Mouse (Mus musculus): ENCODE results near the gene Wwox.

The Wwox gene

DNA sequence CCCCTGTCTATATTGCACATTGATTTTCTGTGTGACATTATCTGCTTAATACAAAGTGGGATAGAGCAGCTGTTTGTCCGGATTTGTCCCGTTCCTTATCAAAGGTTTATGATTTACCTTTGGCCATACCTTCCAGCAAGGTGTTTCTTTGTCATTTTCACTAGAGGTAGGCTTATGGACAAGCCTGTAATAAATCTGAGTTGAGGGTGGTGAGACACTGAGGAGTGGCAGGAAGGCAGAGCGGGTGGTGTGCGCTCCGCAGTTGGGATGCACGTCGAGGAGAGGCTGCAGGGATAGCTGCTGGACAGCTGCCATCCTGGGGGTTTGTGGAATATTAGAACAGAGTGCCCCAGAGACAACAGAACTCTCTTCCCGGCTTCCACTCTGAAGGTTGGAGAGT lies 458.0 kb downstream of the Wwox start:
- no peak for DNase-seq (ENCODE audit: low read depth, low spot score)

DNA sequence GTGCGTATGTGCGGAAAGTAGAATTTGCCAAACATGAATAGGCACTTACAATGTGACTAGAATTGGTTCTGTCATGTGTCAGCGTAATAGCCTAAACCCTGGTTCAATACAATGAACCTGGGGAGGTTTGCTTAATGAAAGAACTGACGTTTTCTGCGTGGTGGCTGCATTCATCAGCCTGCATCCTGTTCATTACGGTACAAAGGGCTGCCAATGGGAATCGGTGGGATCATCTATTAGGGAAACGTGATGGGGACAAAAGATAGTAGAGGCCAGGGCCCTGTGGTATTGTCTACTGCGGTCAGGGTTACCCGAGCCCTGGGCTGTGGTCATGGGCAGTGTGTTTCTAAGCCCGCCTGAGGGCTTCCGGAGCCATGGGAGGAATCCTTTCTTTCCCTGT lies 459.7 kb downstream of the Wwox start:
- no peak for DNase-seq (ENCODE audit: low read depth, low spot score)

DNA sequence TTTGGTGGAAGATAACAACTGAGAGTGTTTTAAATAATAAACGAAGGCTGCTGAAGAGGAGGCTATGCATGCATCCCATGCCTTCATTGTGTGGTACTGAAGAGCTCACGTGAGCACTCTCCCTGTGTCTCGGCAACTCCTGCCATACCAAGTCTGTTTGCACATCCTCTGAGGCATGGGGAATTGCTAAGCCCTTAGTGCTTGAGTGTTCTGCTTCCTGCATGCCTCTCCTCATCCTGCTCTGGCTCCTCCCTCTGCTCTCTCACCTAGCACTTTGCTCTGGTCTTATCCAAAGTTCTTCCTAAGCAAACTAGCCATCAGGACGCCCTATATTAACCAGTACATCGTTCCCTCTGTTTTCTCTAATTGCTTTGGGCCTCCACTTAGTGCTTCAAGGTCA lies 463.1 kb downstream of the Wwox start:
- no peak for DNase-seq (ENCODE audit: low read depth, low spot score)

DNA sequence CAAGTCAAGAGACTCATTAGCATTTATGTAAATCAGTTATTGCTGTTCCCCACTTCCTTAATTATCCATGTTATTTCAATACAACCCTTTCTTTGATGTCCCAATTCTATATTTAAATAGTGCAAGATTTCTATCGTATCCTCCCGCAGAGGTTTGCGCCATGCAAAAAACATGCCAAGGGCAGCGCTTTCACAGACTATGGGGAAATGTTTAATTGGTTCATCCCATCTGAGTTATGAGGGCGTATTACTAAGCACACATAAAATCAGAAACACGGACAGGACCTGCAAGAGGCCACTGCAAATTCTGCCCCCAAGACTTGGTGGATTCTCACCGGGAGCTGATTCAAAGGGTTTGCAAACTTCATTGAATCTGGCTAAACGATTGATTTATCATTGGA lies 468.6 kb downstream of the Wwox start:
- DNase-seq (ENCODE audit: low read depth, low spot score) = no peak

DNA sequence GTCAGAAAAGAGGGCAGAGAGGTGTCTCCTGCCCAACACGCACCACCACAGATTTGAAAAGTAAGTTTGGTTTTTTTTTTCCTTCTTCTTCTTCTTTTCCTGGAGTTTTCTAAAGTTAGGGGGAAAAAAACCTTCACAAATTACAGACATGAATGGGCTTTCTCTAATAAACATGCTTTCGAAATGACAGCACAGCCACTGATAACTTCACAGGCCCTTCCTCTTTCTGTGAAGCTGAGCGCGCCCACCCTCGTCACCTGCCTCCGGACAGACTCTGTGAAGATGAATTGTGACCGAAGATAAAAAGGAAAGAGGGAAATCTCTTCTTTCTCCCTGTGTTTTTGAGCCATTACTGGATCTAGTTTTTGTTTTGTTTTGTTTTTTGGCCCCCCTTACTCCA lies 469.1 kb downstream of the Wwox start:
- DNase-seq (ENCODE audit: low read depth, low spot score) = no peak

DNA sequence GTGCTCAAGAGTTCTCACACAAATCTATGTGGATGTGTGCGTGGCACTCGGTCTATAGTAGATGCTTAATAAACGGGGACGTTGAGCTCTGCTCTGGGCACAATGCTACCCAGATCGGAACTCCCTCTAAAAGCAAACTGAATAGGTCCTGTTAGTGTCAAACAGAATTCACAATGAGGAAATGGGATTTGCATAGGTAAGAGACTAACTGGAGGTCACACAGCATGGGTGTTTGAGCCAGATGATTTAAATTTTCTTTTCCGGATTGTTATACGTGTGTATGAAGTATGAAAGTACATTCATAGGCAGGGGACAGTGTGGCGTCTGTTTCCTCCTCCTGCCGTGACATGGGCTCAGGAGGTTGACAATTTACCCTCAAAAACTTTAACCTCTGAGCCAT lies 469.7 kb downstream of the Wwox start:
- DNase-seq (ENCODE audit: low read depth, low spot score) = no peak

DNA sequence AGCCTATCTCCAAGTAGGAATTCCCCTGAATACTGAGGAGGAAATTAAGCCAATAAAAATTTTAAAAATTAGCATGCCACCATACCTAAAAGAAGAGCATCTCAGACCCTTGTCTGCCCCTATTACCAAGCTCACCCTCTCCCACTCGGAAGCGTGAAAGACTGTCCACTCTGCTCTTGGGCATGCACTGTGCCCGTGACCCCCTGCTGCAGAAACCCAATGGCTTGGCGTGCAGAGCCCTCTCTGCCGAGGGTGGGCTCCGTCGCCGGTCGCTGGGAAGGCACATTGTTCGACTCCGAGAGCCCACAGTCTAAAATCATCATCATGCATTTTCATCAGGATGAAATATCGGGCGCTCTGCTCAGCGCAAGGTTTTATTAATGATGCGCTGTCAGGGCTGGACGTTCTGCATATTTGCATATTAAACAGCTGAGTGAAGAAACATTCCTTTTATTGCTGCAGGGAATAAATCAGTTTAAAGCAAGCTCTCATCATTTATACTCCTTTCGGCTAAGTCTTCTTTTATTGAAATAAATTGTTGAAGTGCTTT lies 471.7 kb downstream of the Wwox start:
- no peak for DNase-seq (ENCODE audit: low read depth, low spot score)

DNA sequence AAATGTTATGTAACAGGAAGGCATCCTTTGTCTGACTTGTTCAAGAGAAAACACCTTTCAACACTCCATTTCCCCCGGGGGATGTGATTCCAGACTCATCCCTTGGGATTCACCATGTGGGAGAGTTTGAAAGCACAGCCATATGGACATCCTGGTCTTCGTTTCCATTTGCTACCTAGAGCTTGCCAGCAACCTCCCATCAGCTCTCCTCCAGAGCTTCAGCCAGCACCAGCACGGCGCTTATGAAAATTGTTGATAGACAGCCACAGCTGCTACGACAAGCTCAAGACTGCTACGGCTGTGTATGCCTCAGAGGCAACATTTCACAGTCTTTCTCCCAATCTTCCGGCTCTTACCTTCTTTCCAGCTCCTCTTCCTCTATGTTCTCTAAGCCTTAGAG lies 484.2 kb downstream of the Wwox start:
- DNase-seq (ENCODE audit: low read depth, low spot score) = no peak

DNA sequence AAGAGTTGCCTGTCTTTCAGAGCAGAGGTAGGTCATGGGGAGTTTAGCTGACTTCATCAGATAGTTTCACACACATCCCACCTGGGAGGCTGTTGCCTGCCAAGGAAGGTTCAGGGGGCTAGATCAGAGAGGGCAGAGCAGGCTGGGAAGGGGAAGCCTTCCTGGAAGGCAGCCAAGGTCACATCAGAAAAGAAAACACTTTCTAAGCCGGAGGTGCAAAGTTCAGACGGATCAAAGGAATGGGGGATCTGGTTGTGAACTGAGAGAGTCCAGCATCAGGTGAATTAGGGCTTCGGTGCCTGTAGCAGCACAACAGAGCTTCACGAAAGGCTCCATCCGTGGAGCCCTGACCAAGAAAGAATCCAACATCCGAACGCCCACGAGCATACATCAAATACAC lies 488.0 kb downstream of the Wwox start:
- DNase-seq (ENCODE audit: low read depth, low spot score) = no peak

DNA sequence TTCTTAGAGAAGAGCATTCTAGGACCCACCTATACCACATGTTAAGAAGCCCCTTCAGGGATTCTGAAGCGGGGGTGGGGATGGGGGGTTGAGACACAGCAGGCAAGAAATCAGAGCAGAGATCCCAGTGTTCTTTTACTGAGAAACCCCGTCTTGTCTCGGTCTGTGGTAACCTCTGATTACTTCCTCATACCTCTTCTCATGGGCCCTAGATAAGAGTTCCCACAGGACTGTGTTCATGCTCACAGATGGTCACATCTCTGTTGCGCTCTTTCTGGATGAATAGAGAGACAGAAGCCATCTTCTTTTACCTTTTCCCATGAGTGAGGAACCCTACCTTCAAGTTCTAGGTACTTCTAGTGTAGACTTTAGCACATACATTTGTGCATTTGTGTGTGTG lies 488.5 kb downstream of the Wwox start:
- DNase-seq (ENCODE audit: low read depth, low spot score) = no peak

DNA sequence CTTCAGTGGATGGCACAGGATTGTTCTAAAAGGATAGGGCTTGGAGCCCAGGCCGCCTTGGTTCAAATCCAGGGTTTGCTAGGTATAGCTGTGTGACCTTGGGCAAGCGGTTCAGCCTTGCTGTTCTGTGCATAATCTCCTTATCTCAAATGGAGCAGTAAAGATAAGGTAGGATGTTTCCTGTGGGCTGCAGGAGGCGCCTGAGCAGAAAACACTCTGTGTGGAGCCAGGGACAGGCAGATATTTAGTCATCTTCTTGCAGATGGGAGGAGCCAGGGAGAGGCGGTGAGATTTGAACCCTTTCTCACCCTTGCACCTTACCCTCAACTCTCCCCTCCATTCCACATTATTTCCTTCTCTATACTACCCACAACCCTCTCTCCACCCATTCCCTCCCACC lies 490.1 kb downstream of the Wwox start:
- DNase-seq (ENCODE audit: low read depth, low spot score) = no peak

DNA sequence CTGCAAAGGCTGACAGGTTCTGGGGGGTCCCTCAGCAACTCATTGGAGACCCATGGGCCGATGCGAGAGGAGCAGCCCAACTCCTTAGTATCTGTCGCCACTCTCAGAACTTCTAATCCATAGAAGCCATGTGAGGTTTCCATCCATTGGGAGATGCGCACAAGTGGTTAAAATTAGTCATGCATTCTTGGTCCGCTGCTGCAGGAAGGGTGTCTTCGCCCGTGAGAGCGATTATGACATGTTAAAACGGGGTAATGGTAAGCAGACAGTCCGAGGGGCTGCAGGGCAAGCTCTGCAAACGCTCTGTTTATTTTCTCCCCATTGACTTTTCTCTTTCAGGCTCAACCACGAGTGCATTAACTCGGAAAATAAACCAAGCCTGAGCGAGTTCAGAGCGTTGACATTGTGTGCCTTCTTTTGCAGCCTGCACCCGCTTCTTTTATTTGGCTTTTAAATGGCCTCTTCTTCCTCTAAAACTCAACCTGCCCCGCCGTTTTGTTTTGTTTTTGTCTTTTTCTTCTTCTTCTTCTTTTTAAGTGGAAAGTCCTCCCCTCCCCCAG lies 492.7 kb downstream of the Wwox start:
- DNase-seq (ENCODE audit: low read depth, low spot score) = no peak

DNA sequence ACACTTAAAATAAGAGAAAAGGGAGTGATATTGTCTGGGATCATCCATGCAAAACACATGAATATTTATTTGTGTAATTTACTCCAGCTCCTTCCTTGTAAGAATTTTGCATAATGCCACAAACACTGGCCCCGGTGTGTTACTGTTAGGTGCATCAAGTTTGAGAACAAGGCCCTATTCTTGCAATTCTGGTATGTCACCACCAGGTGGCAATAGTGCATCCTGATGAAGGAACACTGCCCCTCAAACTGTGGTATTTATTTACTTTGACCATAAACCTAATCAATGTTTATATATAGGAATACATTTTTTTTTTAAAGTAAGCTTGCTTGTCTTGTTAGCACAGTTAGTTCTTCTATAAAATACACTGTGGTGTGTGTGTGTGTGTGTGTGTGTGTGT lies 493.8 kb downstream of the Wwox start:
- DNase-seq (ENCODE audit: low read depth, low spot score) = no peak

DNA sequence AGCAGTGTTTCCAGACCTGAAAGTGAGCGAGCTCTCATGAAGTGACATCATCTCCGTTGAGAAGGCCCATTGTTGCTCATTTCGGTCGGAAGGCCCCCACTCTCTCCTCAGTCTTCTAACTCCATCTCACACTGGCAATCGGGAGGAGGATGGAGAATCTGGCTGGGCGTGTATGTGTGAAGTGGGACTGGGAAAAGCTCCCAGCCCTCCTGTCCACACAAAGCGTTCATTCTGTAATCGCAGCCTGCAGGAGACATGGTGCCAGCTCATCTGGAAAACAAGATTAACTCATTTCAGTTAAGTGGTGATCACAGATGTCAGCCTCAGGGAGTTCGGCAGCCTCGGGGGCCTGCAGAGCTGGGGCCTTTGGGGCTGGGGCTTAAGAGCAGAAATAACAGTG lies 497.4 kb downstream of the Wwox start:
- no peak for DNase-seq (ENCODE audit: low read depth, low spot score)

DNA sequence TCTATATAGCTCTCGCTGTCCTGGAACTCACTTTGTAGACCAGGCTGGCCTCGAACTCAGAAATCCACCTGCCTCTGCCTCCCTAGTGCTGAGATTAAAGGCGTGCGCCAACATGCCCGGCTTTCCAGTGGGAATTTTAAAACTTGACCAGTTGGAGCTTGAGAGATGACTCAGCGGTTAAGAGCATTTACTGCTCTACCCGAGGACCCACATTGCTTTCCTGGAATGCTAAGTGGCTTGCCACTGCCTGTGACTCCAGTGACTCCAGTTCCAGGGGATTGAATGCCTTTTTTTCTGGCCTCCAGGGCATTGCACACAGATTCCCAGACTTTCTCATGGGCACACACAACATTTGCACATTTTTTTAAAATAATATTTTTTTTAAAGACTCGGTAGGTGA lies 499.9 kb downstream of the Wwox start:
- DNase-seq (ENCODE audit: low read depth, low spot score) = no peak

DNA sequence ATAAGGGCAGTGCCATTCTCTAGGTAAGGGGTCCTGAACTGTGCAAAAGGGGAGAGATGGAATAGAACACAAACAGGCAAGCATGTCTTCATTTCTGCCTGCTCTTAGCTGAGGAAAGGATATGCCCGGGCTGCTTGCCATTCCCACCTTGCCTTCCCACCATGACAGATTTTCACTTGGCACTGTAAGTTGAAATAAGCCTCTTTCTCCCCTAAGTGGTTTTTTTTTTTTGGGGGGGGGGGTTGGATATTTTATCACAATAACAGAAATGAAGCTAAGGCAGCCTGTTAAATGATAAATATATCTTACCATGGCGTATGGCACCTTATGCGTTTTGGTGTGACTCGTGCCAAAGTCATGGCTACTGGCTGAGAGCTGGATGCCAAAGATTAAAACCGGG lies 501.6 kb downstream of the Wwox start:
- DNase-seq (ENCODE audit: low read depth, low spot score) = no peak

DNA sequence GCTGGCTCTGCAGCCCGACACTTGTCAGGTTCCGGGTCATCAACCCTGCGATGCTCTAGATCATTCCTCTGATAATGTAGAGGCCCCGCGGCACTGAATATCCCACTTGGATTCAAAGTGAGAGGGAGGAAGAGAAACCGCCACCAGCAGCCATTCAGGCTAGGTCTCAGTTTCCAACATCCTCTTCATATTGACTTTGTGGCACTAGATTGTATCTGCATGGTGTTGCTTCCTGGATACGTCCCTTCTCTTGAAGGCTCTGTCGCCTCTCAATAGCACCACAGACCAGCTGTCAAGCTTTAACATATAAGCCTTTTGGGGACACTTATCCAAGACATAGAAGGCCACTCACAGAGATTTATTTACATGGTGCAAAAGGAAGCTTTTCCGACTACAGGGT lies 502.2 kb downstream of the Wwox start:
- no peak for DNase-seq (ENCODE audit: low read depth, low spot score)

DNA sequence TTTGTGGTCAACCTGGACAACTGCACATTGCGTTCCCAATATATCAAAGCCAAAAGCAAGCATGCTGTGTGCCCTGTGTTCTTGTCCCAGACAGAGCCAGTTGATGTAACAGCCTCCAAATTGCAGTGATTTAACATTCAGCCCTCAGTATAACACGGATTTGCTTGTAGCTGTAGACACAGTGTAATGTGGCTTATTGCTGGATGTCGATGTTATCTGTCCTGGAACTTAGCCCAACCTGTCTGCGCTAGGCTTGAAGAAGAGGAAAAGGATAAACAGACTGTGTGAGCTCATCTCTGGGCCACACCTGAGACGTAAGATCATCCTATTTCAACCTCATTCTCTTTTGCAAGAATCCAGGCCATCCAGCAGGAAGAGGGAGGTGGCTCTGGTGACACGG lies 508.5 kb downstream of the Wwox start:
- DNase-seq (ENCODE audit: low read depth, low spot score) = no peak

DNA sequence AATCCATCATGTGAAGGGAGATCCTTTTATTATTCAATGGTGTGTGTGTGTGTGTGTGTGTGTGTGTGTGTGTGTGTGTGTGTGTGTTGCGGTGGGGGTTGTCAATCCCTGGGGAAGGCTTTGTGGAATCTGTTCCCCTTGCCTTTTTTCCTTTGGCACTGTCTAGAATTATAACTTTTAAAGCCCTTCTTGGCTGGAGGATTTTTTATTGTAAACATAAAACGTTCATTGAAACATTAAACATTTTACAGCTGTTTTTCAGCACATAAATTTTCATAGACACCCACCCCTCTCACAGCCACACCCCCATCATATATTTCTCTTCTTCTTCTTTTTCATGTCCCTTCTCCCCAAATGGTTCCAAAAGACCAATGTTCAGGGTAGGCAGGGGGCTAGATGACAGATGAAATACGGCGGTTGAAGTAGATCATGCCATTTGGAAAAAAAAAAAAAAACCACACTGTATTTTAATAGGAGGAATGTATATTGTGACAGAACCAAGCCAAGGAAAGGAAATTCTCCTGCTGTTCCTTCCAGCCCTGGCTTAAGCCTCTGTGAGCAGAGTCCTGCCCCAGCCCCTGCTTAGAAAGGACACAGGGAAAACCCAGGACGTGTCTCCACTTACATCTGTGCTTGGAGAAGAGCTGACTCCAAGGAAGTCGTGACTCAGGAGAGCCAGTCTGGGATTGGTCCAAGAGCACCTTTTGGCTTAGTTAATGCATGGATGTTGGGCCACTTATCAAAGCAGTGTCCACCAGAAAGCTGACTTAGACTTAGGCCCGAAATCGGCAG lies 517.1 kb downstream of the Wwox start:
- no peak for DNase-seq (ENCODE audit: low read depth, low spot score)

DNA sequence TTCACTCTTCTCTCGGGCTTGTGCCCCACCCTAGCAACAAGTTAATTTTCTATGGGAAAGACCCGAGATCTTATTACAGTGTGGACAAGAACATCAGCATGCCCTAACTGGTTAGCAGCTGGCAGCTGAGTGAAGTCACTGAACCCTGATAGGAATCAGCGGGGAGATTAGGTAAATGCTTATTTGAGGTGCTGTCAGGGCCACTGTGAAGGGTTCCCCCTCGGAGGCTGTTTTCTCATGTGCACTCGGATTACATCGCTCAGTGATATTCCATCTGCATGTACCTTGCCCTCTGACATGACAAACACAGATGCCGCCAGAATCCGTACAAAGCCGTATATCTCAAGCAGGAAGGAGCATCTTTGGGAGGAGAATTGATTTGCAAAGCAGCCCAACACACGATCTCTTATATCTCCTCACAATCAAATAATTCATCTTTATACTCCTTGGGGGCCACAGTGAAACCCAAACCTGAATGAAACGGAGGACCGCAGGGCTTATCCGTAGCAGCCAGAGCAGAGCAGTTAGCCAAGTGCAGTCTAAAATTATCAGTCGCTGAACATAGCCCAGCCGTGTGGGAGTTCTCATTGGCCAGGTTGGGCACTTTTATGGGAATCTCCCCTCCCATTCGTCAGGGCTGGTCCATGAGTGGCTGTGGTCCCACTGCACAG lies 519.1 kb downstream of the Wwox start:
- DNase-seq (ENCODE audit: low read depth, low spot score) = no peak

DNA sequence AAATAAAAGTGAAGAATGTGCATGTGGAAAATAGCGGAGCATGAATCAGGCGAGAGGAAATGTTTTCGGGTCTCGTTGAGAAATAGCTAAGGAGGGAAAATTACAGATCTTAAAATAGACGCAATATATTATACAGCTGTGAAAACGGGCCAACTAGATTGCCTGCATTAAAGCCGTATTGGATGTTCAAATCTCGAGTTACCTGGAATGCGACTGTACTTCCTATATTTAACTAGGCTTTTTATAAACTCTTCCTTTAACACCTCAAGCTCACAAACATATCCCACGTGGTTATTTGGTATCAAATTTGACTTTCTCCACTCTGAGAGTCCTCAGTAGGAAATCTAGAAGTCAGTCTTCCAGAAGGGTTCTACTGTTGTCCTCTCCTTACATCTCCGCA lies 520.0 kb downstream of the Wwox start:
- no peak for DNase-seq (ENCODE audit: low read depth, low spot score)

DNA sequence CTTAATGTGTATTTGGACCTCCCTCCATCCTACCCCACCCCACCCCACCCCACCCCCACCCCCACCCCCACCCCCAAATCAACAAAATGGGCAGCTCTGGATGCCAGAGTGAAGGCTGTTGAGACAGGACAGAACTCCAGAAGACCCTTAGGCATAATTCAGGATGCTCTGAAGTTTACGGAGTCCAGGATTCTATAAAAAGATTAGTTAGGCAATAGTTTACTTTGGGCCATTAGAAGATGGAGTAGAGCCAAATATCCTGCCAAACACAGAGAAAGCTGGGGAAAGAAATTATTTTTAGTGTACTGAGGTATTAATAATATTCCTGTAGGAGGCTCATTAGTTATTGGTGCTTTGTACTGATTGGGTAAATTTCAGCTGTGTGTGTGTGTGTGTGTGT lies 523.0 kb downstream of the Wwox start:
- DNase-seq (ENCODE audit: low read depth, low spot score) = no peak

DNA sequence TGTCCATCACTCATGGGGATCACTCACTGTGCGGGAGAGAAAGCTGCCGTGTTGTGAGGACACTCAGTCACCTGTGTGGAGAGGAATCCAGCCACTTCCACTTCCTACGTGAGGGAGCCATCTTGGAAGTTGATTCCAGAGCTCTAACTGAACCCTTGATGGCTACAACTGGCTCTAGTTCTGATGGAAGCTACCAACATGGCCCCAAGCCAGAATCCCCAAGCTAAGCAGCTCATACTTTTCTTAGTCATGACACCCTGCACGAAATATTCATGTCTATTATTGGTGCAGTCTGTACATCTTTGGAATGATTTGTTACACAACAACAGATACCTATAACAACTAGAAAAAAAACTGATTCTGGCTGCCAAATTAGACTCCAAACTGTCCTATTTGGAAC lies 523.8 kb downstream of the Wwox start:
- no peak for DNase-seq (ENCODE audit: low read depth, low spot score)

Measured in WW6 (cell line).